Mouse (Mus musculus): ENCODE measurements around the gene Nrip1. TPM values are rescaled to one million over a fixed set of nuclear protein-coding genes. Genes with fewer than 3 reads are reported as not detected.

Nrip1 gene
- polyA plus RNA-seq, 1 experiment from 2014 or later: 17.4 TPM

DNA sequence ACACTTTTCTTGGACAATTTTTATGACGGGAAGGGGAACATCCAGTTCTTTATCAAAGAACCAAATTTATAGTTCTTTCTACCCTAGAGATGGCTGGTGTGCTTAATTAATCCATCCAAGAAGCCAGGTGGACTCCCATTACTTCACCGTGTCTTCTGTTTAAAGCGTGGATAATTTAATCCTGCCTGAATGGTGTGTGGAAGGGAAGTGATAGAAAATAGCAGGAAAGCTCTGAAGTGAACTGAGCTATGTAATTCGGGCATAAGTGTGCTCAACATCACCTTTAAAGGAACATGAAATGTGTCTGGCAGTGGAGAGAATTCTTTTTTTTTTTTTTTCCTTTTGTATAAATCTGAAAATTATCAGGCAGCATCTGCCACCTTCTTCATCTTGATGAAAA, 12.4 kb upstream of the Nrip1 start:
- WGBS (ENCODE audit: insufficient replicate concordance): 69% methylated on average over 4 of the region's 4 CpGs
- Histone ChIP-seq H3K4me2 (ENCODE audit: low read depth, low read length) (no peak overlapping the region), H3K36me3 (ENCODE audit: control insufficient read depth, insufficient read depth) (no peaks in the 10 kb centered on the region)

GRCm38 (mm10) chr16:76377211-76377610, 3.6 kb upstream of the Nrip1 start:
- Histone ChIP-seq H3K36me3 (ENCODE audit: control insufficient read depth, insufficient read depth) (no peaks in the 10 kb centered on the region), H3K27me3 (ENCODE audit: control insufficient read depth, insufficient read depth, low read depth, low read length) (no peaks in the 10 kb centered on the region), H3K4me3 (ENCODE audit: low read depth, low read length) (no peak overlapping the region), H3K27ac (ENCODE audit: low read length) (no peak overlapping the region), H3K9ac (ENCODE audit: low read depth, low read length) (no peak overlapping the region), H3K4me2 (ENCODE audit: low read depth, low read length) (no peak overlapping the region), H3K4me1 (ENCODE audit: control insufficient read depth, low read depth, low read length) (peaks cover 6% of the 10 kb centered on the region), H3K9me3 (replicated peaks; ENCODE audit: control insufficient read depth, low read length) (no peaks in the 10 kb centered on the region)
- no peak for ATAC-seq (ENCODE audit: low read depth)
- 56% methylated on average over 3 of the region's 3 CpGs for WGBS (ENCODE audit: insufficient replicate concordance)

More for the DNA sequence above, 12.4 kb upstream of the Nrip1 start:
- Histone ChIP-seq H3K27ac (ENCODE audit: low read length) (no peak overlapping the region), H3K9me3 (replicated peaks; ENCODE audit: control insufficient read depth, low read length) (no peaks in the 10 kb centered on the region), H3K9ac (ENCODE audit: low read depth, low read length) (no peak overlapping the region), H3K4me1 (ENCODE audit: control insufficient read depth, low read depth, low read length) (no peaks in the 10 kb centered on the region), H3K27me3 (ENCODE audit: control insufficient read depth, insufficient read depth, low read depth, low read length) (no peaks in the 10 kb centered on the region), H3K4me3 (ENCODE audit: low read depth, low read length) (no peak overlapping the region)
- ATAC-seq (ENCODE audit: low read depth): no peak

- H3K27ac ChIP-seq (ENCODE audit: low read length): no peak overlapping the region
- H3K27me3 ChIP-seq (ENCODE audit: control insufficient read depth, insufficient read depth, low read depth, low read length): no peaks in the 10 kb centered on the region
- ATAC-seq (ENCODE audit: low read depth): no peak
These were observed 3.0 kb upstream of the Nrip1 start for GRCm38 (mm10) chr16:76376661-76377060.

GRCm38 (mm10) chr16:76372941-76373561, 576 bp downstream of the Nrip1 start:
- under 1% methylated on average over 60 of the region's 70 CpGs for WGBS (ENCODE audit: insufficient replicate concordance)
- Histone ChIP-seq H3K27ac (ENCODE audit: low read length) (peak overlapping the region; percentile 94), H3K36me3 (ENCODE audit: control insufficient read depth, insufficient read depth) (no peaks in the 10 kb centered on the region), H3K9me3 (replicated peaks; ENCODE audit: control insufficient read depth, low read length) (no peaks in the 10 kb centered on the region), H3K27me3 (ENCODE audit: control insufficient read depth, insufficient read depth, low read depth, low read length) (no peaks in the 10 kb centered on the region), H3K4me2 (ENCODE audit: low read depth, low read length) (peak overlapping the region; percentile 82), H3K9ac (ENCODE audit: low read depth, low read length) (peak overlapping the region; percentile 89), H3K4me3 (ENCODE audit: low read depth, low read length) (peak overlapping the region; percentile 75), H3K4me1 (ENCODE audit: control insufficient read depth, low read depth, low read length) (peaks cover 27% of the 10 kb centered on the region)
- ATAC-seq (ENCODE audit: low read depth): peak; percentile 84

More at GRCm38 (mm10) chr16:76376661-76377060, 3.0 kb upstream of the Nrip1 start:
- no peak overlapping the region for H3K4me2 ChIP-seq (ENCODE audit: low read depth, low read length)
- peaks cover 6% of the 10 kb centered on the region for H3K4me1 ChIP-seq (ENCODE audit: control insufficient read depth, low read depth, low read length)
- H3K4me3 ChIP-seq (ENCODE audit: low read depth, low read length): no peak overlapping the region
- H3K36me3 ChIP-seq (ENCODE audit: control insufficient read depth, insufficient read depth): no peaks in the 10 kb centered on the region
- H3K9me3 ChIP-seq (replicated peaks; ENCODE audit: control insufficient read depth, low read length): no peaks in the 10 kb centered on the region
- H3K9ac ChIP-seq (ENCODE audit: low read depth, low read length): no peak overlapping the region
- WGBS (ENCODE audit: insufficient replicate concordance): 75% methylated on average over 8 of the region's 8 CpGs

- peak; percentile 66 for ATAC-seq (ENCODE audit: low read depth)
- Histone ChIP-seq H3K4me2 (ENCODE audit: low read depth, low read length) (peak overlapping the region; percentile 82), H3K27me3 (ENCODE audit: control insufficient read depth, insufficient read depth, low read depth, low read length) (no peaks in the 10 kb centered on the region), H3K9me3 (replicated peaks; ENCODE audit: control insufficient read depth, low read length) (no peaks in the 10 kb centered on the region), H3K27ac (ENCODE audit: low read length) (peak overlapping the region; percentile 94), H3K4me1 (ENCODE audit: control insufficient read depth, low read depth, low read length) (peaks cover 30% of the 10 kb centered on the region), H3K4me3 (ENCODE audit: low read depth, low read length) (peak overlapping the region; percentile 75), H3K9ac (ENCODE audit: low read depth, low read length) (peak overlapping the region; percentile 89), H3K36me3 (ENCODE audit: control insufficient read depth, insufficient read depth) (no peaks in the 10 kb centered on the region)
- under 1% methylated on average over 81 of the region's 102 CpGs for WGBS (ENCODE audit: insufficient replicate concordance)
These were observed 1.3 kb downstream of the Nrip1 start for GRCm38 (mm10) chr16:76372045-76372940.

DNA sequence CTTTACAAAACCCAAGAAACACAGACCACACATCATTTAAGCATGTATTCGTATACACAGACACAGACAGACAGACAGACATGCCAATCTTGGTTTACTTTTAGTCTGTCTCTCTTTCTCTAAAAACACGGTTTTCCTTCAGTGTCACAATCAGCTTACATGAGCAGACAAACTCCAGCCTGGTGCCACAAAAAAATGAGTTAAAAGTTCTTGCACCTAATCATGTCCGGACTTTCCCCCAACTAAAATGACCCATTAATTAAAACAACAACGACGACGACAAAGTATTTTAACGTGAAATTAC, 2.1 kb downstream of the Nrip1 start:
- Histone ChIP-seq H3K27me3 (ENCODE audit: control insufficient read depth, insufficient read depth, low read depth, low read length) (no peaks in the 10 kb centered on the region), H3K9me3 (replicated peaks; ENCODE audit: control insufficient read depth, low read length) (no peaks in the 10 kb centered on the region), H3K27ac (ENCODE audit: low read length) (peak overlapping the region; percentile 94), H3K36me3 (ENCODE audit: control insufficient read depth, insufficient read depth) (no peaks in the 10 kb centered on the region), H3K4me2 (ENCODE audit: low read depth, low read length) (peak overlapping the region; percentile 82), H3K4me3 (ENCODE audit: low read depth, low read length) (peak overlapping the region; percentile 75), H3K9ac (ENCODE audit: low read depth, low read length) (peak overlapping the region; percentile 89), H3K4me1 (ENCODE audit: control insufficient read depth, low read depth, low read length) (peaks cover 35% of the 10 kb centered on the region)
- 2% methylated on average over 7 of the region's 7 CpGs for WGBS (ENCODE audit: insufficient replicate concordance)
- ATAC-seq (ENCODE audit: low read depth): no peak

GRCm38 (mm10) chr16:76370716-76371613, 2.7 kb downstream of the Nrip1 start:
- Histone ChIP-seq H3K27ac (ENCODE audit: low read length) (peak overlapping the region; percentile 94), H3K4me2 (ENCODE audit: low read depth, low read length) (peak overlapping the region; percentile 82), H3K4me1 (ENCODE audit: control insufficient read depth, low read depth, low read length) (peaks cover 40% of the 10 kb centered on the region), H3K36me3 (ENCODE audit: control insufficient read depth, insufficient read depth) (no peaks in the 10 kb centered on the region), H3K4me3 (ENCODE audit: low read depth, low read length) (peak overlapping the region; percentile 75), H3K27me3 (ENCODE audit: control insufficient read depth, insufficient read depth, low read depth, low read length) (no peaks in the 10 kb centered on the region), H3K9ac (ENCODE audit: low read depth, low read length) (peak overlapping the region; percentile 89), H3K9me3 (replicated peaks; ENCODE audit: control insufficient read depth, low read length) (no peaks in the 10 kb centered on the region)
- 12% methylated on average over 12 of the region's 12 CpGs for WGBS (ENCODE audit: insufficient replicate concordance)
- no peak for ATAC-seq (ENCODE audit: low read depth)

- WGBS (ENCODE audit: insufficient replicate concordance): 23% methylated on average over 6 of the region's 6 CpGs
- no peaks in the 10 kb centered on the region for H3K27me3 ChIP-seq (ENCODE audit: control insufficient read depth, insufficient read depth, low read depth, low read length)
- peak overlapping the region; percentile 75 for H3K4me3 ChIP-seq (ENCODE audit: low read depth, low read length)
- no peaks in the 10 kb centered on the region for H3K36me3 ChIP-seq (ENCODE audit: control insufficient read depth, insufficient read depth)
- H3K27ac ChIP-seq (ENCODE audit: low read length): peak overlapping the region; percentile 94
- peak; percentile 65 for ATAC-seq (ENCODE audit: low read depth)
- H3K9ac ChIP-seq (ENCODE audit: low read depth, low read length): peak overlapping the region; percentile 89
- peaks cover 48% of the 10 kb centered on the region for H3K4me1 ChIP-seq (ENCODE audit: control insufficient read depth, low read depth, low read length)
- H3K9me3 ChIP-seq (replicated peaks; ENCODE audit: control insufficient read depth, low read length): no peaks in the 10 kb centered on the region
- H3K4me2 ChIP-seq (ENCODE audit: low read depth, low read length): peak overlapping the region; percentile 82
These were observed 3.4 kb downstream of the Nrip1 start for GRCm38 (mm10) chr16:76370041-76370715.
